Mouse (Mus musculus) intestine, embryonic 14.5 days (tissue): ENCODE results near the gene Ccdc88c. TPM values are rescaled to one million over a fixed set of nuclear protein-coding genes. Genes with fewer than 3 reads are reported as not detected.

Source experiments
- ATAC-seq: fragments of 200-750 bp; cut with Nextera tagmentation; replicated peaks from 2 replicates; pipeline ENCODE4 v1.8.0; 2017; ENCODE audit warnings: low read depth, moderate number of reproducible peaks, moderate TSS enrichment, moderate library complexity; ENCODE audit not compliant: low FRiP score, low TSS enrichment
- DNase-seq: peaks from one replicate; pipeline ENCODE4 v3.0.0-alpha.2; 2018; ENCODE audit warnings: low spot score
- H3K27ac ChIP-seq: fragments of 300-500 bp; sonication (generic); 2 replicates; pipeline ENCODE4 v1.5.1; 2014; ENCODE audit warnings: low read depth, mild to moderate bottlenecking, control low read depth
- H3K27me3 ChIP-seq: fragments of 300-500 bp; sonication (generic); replicated peaks from 2 replicates; pipeline ENCODE4 v1.6.1; 2014; ENCODE audit warnings: low read length, control low read depth; ENCODE audit not compliant: control insufficient read depth, insufficient read depth
- H3K36me3 ChIP-seq: fragments of 300-500 bp; sonication (generic); 2 replicates; pipeline ENCODE4 v1.6.1; 2014; ENCODE audit warnings: low read length, control low read depth; ENCODE audit not compliant: control insufficient read depth, insufficient read depth
- H3K4me1 ChIP-seq: fragments of 300-500 bp; sonication (generic); replicated peaks from 2 replicates; pipeline ENCODE4 v1.6.1; 2014; ENCODE audit warnings: low read length, control low read depth, mixed read lengths; ENCODE audit not compliant: control insufficient read depth, insufficient read depth
- H3K4me2 ChIP-seq: fragments of 300-500 bp; sonication (generic); 2 replicates; pipeline ENCODE4 v1.6.1; 2014; ENCODE audit warnings: low read length
- H3K4me3 ChIP-seq: fragments of 300-500 bp; sonication (generic); 2 replicates; pipeline ENCODE4 v1.5.1; 2014; ENCODE audit warnings: low read depth, low read length, control low read depth, mixed read lengths
- H3K9ac ChIP-seq: fragments of 300-500 bp; sonication (generic); 2 replicates; pipeline ENCODE4 v1.6.1; 2014; ENCODE audit warnings: mild to moderate bottlenecking, low read length
- H3K9me3 ChIP-seq: fragments of 300-500 bp; sonication (generic); 2 replicates; pipeline ENCODE4 v1.6.1; 2016; ENCODE audit warnings: low read length, control low read depth; ENCODE audit not compliant: control insufficient read depth
- WGBS: fragments of 180-500 bp; shearing (Covaris S2); extraction: QIAGEN DNeasy Blood & Tissue Kit; methylation state at CpG from one replicate; pipeline ENCODE4 v1.1.7; 2014; 5-methylcytosine and 5-hydroxymethylcytosine counted together
- polyA plus RNA-seq: library from polyadenylated mRNA; unstranded; fragments of >200 nt; fragmentation: Nextera tagmentation; extraction: Ambion mirVana; gene quantifications from 2 replicates; pipeline ENCODE4 v1.2.1, GENCODE M21; 2014

The Ccdc88c gene
- polyA plus RNA-seq, 1 experiment from 2014 or later, result 15.2 TPM

GRCm38 (mm10) chr12:100945501-100945900 is 83.4 kb downstream of the Ccdc88c start:
- H3K4me2 ChIP-seq, result no peak overlapping the region
- no peak for DNase-seq
- WGBS, result 72% methylated on average over 12 of the region's 12 CpGs
- no peak overlapping the region for H3K27ac ChIP-seq
- no peaks in the 10 kb centered on the region for H3K27me3 ChIP-seq
- H3K9ac ChIP-seq, result no peak overlapping the region
- H3K4me1 ChIP-seq, result no peaks in the 10 kb centered on the region
- no peaks in the 10 kb centered on the region for H3K9me3 ChIP-seq
- no peak overlapping the region for H3K4me3 ChIP-seq
- H3K36me3 ChIP-seq, result peaks cover 38% of the 10 kb centered on the region
- ATAC-seq, result no peak

GRCm38 (mm10) chr12:100944921-100945336 is 83.9 kb downstream of the Ccdc88c start:
- ATAC-seq (no peak), DNase-seq (no peak)
- Histone ChIP-seq H3K9ac (no peak overlapping the region), H3K27me3 (no peaks in the 10 kb centered on the region), H3K27ac (no peak overlapping the region), H3K4me1 (no peaks in the 10 kb centered on the region), H3K4me3 (no peak overlapping the region), H3K9me3 (no peaks in the 10 kb centered on the region), H3K4me2 (no peak overlapping the region), H3K36me3 (peaks cover 41% of the 10 kb centered on the region)
- WGBS, result 83% methylated on average over 21 of the region's 21 CpGs

- H3K4me3 ChIP-seq, result no peak overlapping the region
- no peaks in the 10 kb centered on the region for H3K27me3 ChIP-seq
- H3K4me1 ChIP-seq, result no peaks in the 10 kb centered on the region
- H3K4me2 ChIP-seq, result no peak overlapping the region
- H3K27ac ChIP-seq, result no peak overlapping the region
- ATAC-seq, result no peak
- 69% methylated on average over 4 of the region's 4 CpGs for WGBS
- H3K9me3 ChIP-seq, result no peaks in the 10 kb centered on the region
- no peak overlapping the region for H3K9ac ChIP-seq
- peaks cover 37% of the 10 kb centered on the region for H3K36me3 ChIP-seq
- no peak for DNase-seq
Measured at GRCm38 (mm10) chr12:100943146-100943545, 85.7 kb downstream of the Ccdc88c start.

GRCm38 (mm10) chr12:100941361-100941760 is 87.5 kb downstream of the Ccdc88c start:
- Histone ChIP-seq H3K9me3 (no peaks in the 10 kb centered on the region), H3K27ac (no peak overlapping the region), H3K4me3 (no peak overlapping the region), H3K27me3 (no peaks in the 10 kb centered on the region), H3K36me3 (peaks cover 32% of the 10 kb centered on the region), H3K9ac (no peak overlapping the region), H3K4me2 (no peak overlapping the region), H3K4me1 (no peaks in the 10 kb centered on the region; the same call in 1 of the 2 replicates)
- 78% methylated on average over 3 of the region's 3 CpGs for WGBS
- DNase-seq (no peak), ATAC-seq (no peak)

- H3K36me3 ChIP-seq, result peaks cover 24% of the 10 kb centered on the region; the same call in 1 of the 2 replicates
Measured at GRCm38 (mm10) chr12:100937441-100938360, 91.2 kb downstream of the Ccdc88c start.

GRCm38 (mm10) chr12:100936737-100937136 is 92.1 kb downstream of the Ccdc88c start:
- no peak overlapping the region for H3K9ac ChIP-seq
- no peaks in the 10 kb centered on the region for H3K9me3 ChIP-seq
- WGBS, result 77% methylated on average over 4 of the region's 4 CpGs
- H3K27me3 ChIP-seq, result no peaks in the 10 kb centered on the region
- no peak overlapping the region for H3K4me3 ChIP-seq
- H3K4me1 ChIP-seq, result no peaks in the 10 kb centered on the region; the same call in 1 of the 2 replicates
- peaks cover 29% of the 10 kb centered on the region; the same call in 1 of the 2 replicates for H3K36me3 ChIP-seq
- no peak overlapping the region for H3K27ac ChIP-seq
- no peak overlapping the region for H3K4me2 ChIP-seq
- no peak for DNase-seq
- no peak for ATAC-seq

More at GRCm38 (mm10) chr12:100937441-100938360, 91.2 kb downstream of the Ccdc88c start:
- no peaks in the 10 kb centered on the region for H3K27me3 ChIP-seq
- no peak overlapping the region for H3K4me2 ChIP-seq
- no peak for ATAC-seq
- no peak for DNase-seq
- no peak overlapping the region for H3K9ac ChIP-seq
- WGBS, result 71% methylated on average over 21 of the region's 21 CpGs
- H3K27ac ChIP-seq, result no peak overlapping the region
- H3K9me3 ChIP-seq, result no peaks in the 10 kb centered on the region
- no peak overlapping the region for H3K4me3 ChIP-seq
- H3K4me1 ChIP-seq, result no peaks in the 10 kb centered on the region; the same call in 1 of the 2 replicates

GRCm38 (mm10) chr12:100936116-100936515 is 92.7 kb downstream of the Ccdc88c start:
- Histone ChIP-seq H3K4me2 (no peak overlapping the region), H3K36me3 (peaks cover 31% of the 10 kb centered on the region), H3K4me1 (no peaks in the 10 kb centered on the region; the same call in 1 of the 2 replicates), H3K27me3 (no peaks in the 10 kb centered on the region), H3K9ac (no peak overlapping the region), H3K27ac (no peak overlapping the region), H3K9me3 (no peaks in the 10 kb centered on the region), H3K4me3 (no peak overlapping the region)
- ATAC-seq (0 out of 2 replicates have a peak, but pooled peaks have one; percentile 16), DNase-seq (peak; percentile 91)
- 31% methylated on average over 2 of the region's 2 CpGs for WGBS

GRCm38 (mm10) chr12:100934796-100935195 is 94.1 kb downstream of the Ccdc88c start:
- ATAC-seq (no peak), DNase-seq (no peak)
- Histone ChIP-seq H3K4me3 (no peak overlapping the region), H3K9me3 (no peaks in the 10 kb centered on the region), H3K36me3 (peaks cover 28% of the 10 kb centered on the region), H3K4me2 (no peak overlapping the region), H3K27ac (no peak overlapping the region), H3K9ac (no peak overlapping the region), H3K27me3 (no peaks in the 10 kb centered on the region), H3K4me1 (no peaks in the 10 kb centered on the region; the same call in 1 of the 2 replicates)
- WGBS, result 80% methylated on average over 5 of the region's 5 CpGs
